Mouse (Mus musculus): ENCODE measurements at regions not wholly inside any gene's neighbourhood (a gene's known extent, or its start where the extent isn't known, plus 50 kb on each side); places are given as distances from the start of the nearest gene placed in this dataset.

- Histone ChIP-seq H3K4me3 (replicated peaks) (no peak overlapping the region), H3K9ac (no peak overlapping the region), H3K27ac (peak overlapping the region; percentile 55), H3K4me2 (peak overlapping the region; percentile 23; the same call in 1 of the 2 replicates), H3K27me3 (0 out of 2 replicates have a peak, but pooled peaks cover 2% of the 10 kb centered on the region), H3K4me1 (peaks cover 32% of the 10 kb centered on the region), H3K36me3 (no peaks in the 10 kb centered on the region), H3K9me3 (replicated peaks) (no peaks in the 10 kb centered on the region)
- peak; percentile 53 for ATAC-seq (replicated peaks; ENCODE audit: low FRiP score)
- WGBS = 16% methylated on average over 10 of the region's 10 CpGs
These were observed 145.1 kb downstream of the Foxo1 start for GRCm38 (mm10) chr3:52413187-52413746.

DNA sequence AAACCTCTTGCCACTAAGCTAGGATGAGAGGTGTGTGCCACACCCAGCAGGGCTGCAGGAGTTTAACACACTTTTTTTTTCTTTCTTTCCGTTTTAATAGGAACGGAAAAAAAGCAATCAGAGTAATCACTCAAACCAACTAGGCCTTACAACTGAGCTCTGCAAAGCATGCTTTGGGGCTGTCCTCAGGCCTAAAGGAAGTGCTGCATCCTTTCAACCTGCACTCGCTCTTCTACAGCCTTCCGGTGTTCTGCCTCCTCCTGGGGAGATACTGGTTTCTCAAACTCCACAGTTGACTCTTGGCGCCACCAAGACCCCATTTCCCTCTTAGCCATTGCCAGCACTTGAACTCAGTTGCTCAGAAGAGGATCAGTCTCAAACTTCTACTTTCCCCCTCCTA is 143.2 kb downstream of the Foxo1 start:
- Histone ChIP-seq H3K27me3 (0 out of 2 replicates have a peak, but pooled peaks cover 2% of the 10 kb centered on the region), H3K27ac (no peak overlapping the region), H3K4me1 (peaks cover 32% of the 10 kb centered on the region), H3K9ac (no peak overlapping the region), H3K4me2 (no peak overlapping the region), H3K9me3 (replicated peaks) (no peaks in the 10 kb centered on the region), H3K4me3 (replicated peaks) (no peak overlapping the region), H3K36me3 (no peaks in the 10 kb centered on the region)
- WGBS = 84% methylated on average over 5 of the region's 5 CpGs
- ATAC-seq (replicated peaks; ENCODE audit: low FRiP score) = no peak

GRCm38 (mm10) chr3:52409465-52409864 is 141.3 kb downstream of the Foxo1 start:
- H3K9me3 ChIP-seq (replicated peaks) = no peaks in the 10 kb centered on the region
- no peak overlapping the region for H3K9ac ChIP-seq
- H3K4me3 ChIP-seq (replicated peaks) = no peak overlapping the region
- no peak overlapping the region for H3K27ac ChIP-seq
- H3K4me2 ChIP-seq = no peak overlapping the region
- 57% methylated on average over 7 of the region's 7 CpGs for WGBS
- no peaks in the 10 kb centered on the region for H3K36me3 ChIP-seq
- H3K4me1 ChIP-seq = peaks cover 22% of the 10 kb centered on the region
- 0 out of 2 replicates have a peak, but pooled peaks cover 2% of the 10 kb centered on the region for H3K27me3 ChIP-seq
- no peak for ATAC-seq (replicated peaks; ENCODE audit: low FRiP score)

DNA sequence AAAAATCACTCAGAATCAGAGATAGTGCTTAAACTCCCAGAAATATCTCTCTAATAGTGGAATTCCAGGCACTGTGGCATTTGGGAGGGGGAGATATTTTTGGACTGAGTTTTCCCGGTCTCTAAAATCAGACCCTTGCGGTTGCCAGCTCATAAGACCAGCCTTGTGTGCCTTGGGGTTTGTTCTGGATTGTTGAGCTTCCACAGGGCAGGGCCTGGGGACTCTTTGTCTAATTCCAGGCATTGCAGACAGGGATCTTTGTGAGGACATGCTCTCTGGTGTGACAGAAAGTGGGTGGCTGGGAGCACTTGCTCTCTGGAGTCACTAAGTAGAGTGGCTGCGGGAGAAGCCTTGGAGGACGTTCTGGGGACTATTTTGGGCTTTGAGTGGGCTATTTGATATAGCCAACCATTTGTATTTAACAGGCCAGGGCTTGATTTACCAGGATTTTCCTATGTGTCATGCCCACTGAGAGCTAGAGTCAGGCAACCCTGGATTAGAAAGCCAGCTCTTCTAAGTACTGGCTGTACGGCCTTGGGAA is 138.7 kb downstream of the Foxo1 start:
- Histone ChIP-seq H3K27ac (no peak overlapping the region), H3K27me3 (0 out of 2 replicates have a peak, but pooled peaks cover 2% of the 10 kb centered on the region), H3K4me3 (replicated peaks) (no peak overlapping the region), H3K9ac (no peak overlapping the region), H3K4me2 (no peak overlapping the region), H3K36me3 (no peaks in the 10 kb centered on the region), H3K9me3 (replicated peaks) (no peaks in the 10 kb centered on the region), H3K4me1 (0 out of 2 replicates have a peak, but pooled peaks cover 9% of the 10 kb centered on the region)
- no peak for ATAC-seq (replicated peaks; ENCODE audit: low FRiP score)
- 80% methylated on average over 5 of the region's 5 CpGs for WGBS

DNA sequence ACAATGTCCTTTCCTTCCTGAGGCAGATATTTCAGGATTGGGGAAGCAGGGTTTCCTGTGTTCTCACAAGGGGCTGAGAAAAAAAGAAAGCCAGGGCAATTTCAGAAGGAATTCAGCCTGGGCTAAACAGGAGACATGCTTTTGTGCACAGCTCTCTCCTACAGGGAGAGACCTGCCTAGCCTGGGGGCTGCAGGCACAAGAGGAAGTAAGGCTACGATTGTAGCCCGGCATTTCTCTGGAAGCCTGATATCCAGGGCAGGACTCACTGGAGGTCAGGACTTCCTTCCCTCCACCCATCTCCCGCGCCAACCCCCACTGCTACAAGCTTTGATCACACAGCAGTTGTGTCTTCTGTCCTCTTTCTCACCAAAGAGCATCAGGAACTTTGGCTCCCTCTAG is 136.5 kb downstream of the Foxo1 start:
- H3K9me3 ChIP-seq (replicated peaks) = no peaks in the 10 kb centered on the region
- peak; percentile 61 for ATAC-seq (replicated peaks; ENCODE audit: low FRiP score)
- no peaks in the 10 kb centered on the region for H3K36me3 ChIP-seq
- 0 out of 2 replicates have a peak, but pooled peaks cover 2% of the 10 kb centered on the region for H3K27me3 ChIP-seq
- peak overlapping the region; percentile 64 for H3K27ac ChIP-seq
- H3K9ac ChIP-seq = no peak overlapping the region
- 9% methylated on average over 4 of the region's 4 CpGs for WGBS
- peaks cover 30% of the 10 kb centered on the region for H3K4me1 ChIP-seq
- peak overlapping the region; percentile 7; the same call in 1 of the 2 replicates for H3K4me2 ChIP-seq
- no peak overlapping the region for H3K4me3 ChIP-seq (replicated peaks)

- Histone ChIP-seq H3K36me3 (no peaks in the 10 kb centered on the region), H3K27ac (no peak overlapping the region), H3K4me3 (replicated peaks) (no peak overlapping the region), H3K9ac (no peak overlapping the region), H3K27me3 (no peaks in the 10 kb centered on the region), H3K9me3 (replicated peaks) (no peaks in the 10 kb centered on the region), H3K4me2 (no peak overlapping the region), H3K4me1 (peaks cover 33% of the 10 kb centered on the region)
- ATAC-seq (replicated peaks; ENCODE audit: low FRiP score) = no peak
- WGBS = 92% methylated on average over 4 of the region's 4 CpGs
These were observed 134.9 kb downstream of the Foxo1 start for GRCm38 (mm10) chr3:52403032-52403431.
